Mouse (Mus musculus) frontal cortex, adult (tissue): ENCODE measurements around the gene Frmd4a.
A peak's percentile ranks its signal among the peaks of the same experiment; 100 is the strongest.
"Not testable (repeated sequence)": the region's sequence is repeated elsewhere in the genome, so short reads cannot be mapped to it uniquely, and the experiment has no call there.

Source experiments
- ATAC-seq: cut with Nextera tagmentation; 2 replicates; pipeline ENCODE4 v1.9.2; 2017; ENCODE audit warnings: mild to moderate bottlenecking, moderate library complexity, mixed read lengths; ENCODE audit not compliant: low TSS enrichment

Frmd4a gene

GRCm38 (mm10) chr2:4615014-4615546 is 597.6 kb downstream of the Frmd4a start:
- ATAC-seq: no peak

GRCm38 (mm10) chr2:4616995-4617394 is 599.5 kb downstream of the Frmd4a start:
- ATAC-seq: peak; percentile 85

GRCm38 (mm10) chr2:4619126-4619525 is 601.6 kb downstream of the Frmd4a start:
- ATAC-seq: not testable (repeated sequence)

GRCm38 (mm10) chr2:4619893-4620593 is 602.5 kb downstream of the Frmd4a start:
- ATAC-seq: no peak

- ATAC-seq: no peak
Measured at GRCm38 (mm10) chr2:4620640-4621401, 603.3 kb downstream of the Frmd4a start.

- ATAC-seq: no peak
Measured at GRCm38 (mm10) chr2:4621471-4621985, 604.0 kb downstream of the Frmd4a start.

- no peak for ATAC-seq
Measured at GRCm38 (mm10) chr2:4626911-4627310, 609.4 kb downstream of the Frmd4a start.

- ATAC-seq: no peak
Measured at GRCm38 (mm10) chr2:4628920-4629319, 611.4 kb downstream of the Frmd4a start.

- no peak for ATAC-seq
Measured at GRCm38 (mm10) chr2:4629470-4629869, 612.0 kb downstream of the Frmd4a start.

- peak; percentile 86 for ATAC-seq
Measured at GRCm38 (mm10) chr2:4630197-4630835, 612.8 kb downstream of the Frmd4a start.

GRCm38 (mm10) chr2:4635804-4636203 is 618.3 kb downstream of the Frmd4a start:
- ATAC-seq: no peak

- no peak for ATAC-seq
Measured at GRCm38 (mm10) chr2:4636656-4637055, 619.1 kb downstream of the Frmd4a start.

GRCm38 (mm10) chr2:4638189-4638588 is 620.7 kb downstream of the Frmd4a start:
- no peak for ATAC-seq

- ATAC-seq: no peak
Measured at GRCm38 (mm10) chr2:4645066-4645465, 627.5 kb downstream of the Frmd4a start.

- no peak for ATAC-seq
Measured at GRCm38 (mm10) chr2:4648094-4648493, 630.6 kb downstream of the Frmd4a start.

GRCm38 (mm10) chr2:4649646-4650045 is 632.1 kb downstream of the Frmd4a start:
- no peak for ATAC-seq

- peak; percentile 99 for ATAC-seq
Measured at GRCm38 (mm10) chr2:4651500-4652285, 634.2 kb downstream of the Frmd4a start, which contains the start of gene Prpf18. Gene Prpf18, minus strand, starts transcription at chr2:4652113.

- no peak for ATAC-seq
Measured at GRCm38 (mm10) chr2:4660677-4661076, 643.2 kb downstream of the Frmd4a start.
